ENCODE assay signal across 8 mouse cellular contexts in the genomic region with DNA sequence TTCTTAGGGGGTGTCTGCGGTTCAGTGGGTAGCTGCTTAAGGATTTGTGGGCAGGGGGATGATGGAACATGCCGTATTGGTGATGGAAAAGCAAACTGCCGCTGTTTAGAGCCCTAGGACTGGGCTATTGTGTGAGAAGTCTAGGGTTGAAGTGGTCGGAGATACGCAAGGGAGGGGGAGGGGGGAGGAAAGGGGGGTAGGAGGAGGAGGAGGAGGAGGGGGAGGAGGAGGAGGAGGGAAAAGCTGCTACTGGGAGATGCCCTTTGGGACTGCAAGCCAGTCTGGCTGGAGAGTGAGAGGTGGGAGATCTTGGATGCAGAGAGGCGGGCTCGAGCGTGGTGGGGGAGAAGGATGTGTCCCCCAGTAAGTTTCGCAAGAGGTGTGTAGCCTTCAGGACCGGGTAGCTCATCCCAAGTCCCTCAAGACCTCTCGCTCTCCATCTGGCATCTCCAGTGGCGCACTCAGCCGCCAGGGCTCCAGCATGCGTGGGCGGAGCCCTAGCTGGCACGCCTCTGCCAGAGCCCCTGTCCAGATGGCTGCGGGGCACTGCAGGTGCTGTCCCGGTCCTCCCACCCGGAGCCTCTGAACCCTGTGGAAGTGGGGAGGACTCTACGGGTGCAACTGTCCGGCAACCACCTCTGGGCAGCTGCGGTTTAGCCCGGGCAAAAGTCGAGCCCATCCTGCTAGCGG. TPM values are rescaled to one million over a fixed set of nuclear protein-coding genes. Genes with fewer than 3 reads are reported as not detected.
DNase-seq lines count a peak whose midpoint lies in the region; ATAC-seq lines count a peak whose summit lies in the region.

No protein-coding gene starts in this region.

- peak; percentile 10; the same call in 1 of the 2 replicates for ATAC-seq in cerebellum, adult (ENCODE audit: insufficient number of reproducible peaks, low FRiP score, low TSS enrichment)
- peak; percentile 67 for ATAC-seq in forebrain, embryonic 13.5 days
- ATAC-seq in erythroblast, adult 5-6 weeks (replicated peaks; ENCODE audit: low FRiP score, poor library complexity, severe bottlenecking), result no peak

- no peaks in the 10 kb centered on the region for H3K36me3 ChIP-seq in forebrain, embryonic 13.5 days (ENCODE audit: poor library complexity, severe bottlenecking)

- peak; percentile 53 for DNase-seq in ES-CJ7 (ENCODE audit: low read depth, low spot score)
- peak; percentile 58 for DNase-seq in heart, postnatal 4 days
- DNase-seq in layer of hippocampus, postnatal 36 days, result peak; percentile 34 to 53
- DNase-seq in lung, postnatal 14 days, result peak; percentile 32
- peak; percentile 75 to 82 for DNase-seq in right cerebral cortex, postnatal 10 days (ENCODE audit: low spot score in 2 of 2)

- peaks cover 55% of the 10 kb centered on the region for H3K4me1 ChIP-seq in forebrain, embryonic 13.5 days

- peaks cover 5% of the 10 kb centered on the region; the same call in 1 of the 2 replicates for H3K27me3 ChIP-seq in forebrain, embryonic 13.5 days

- 1% methylated on average over 25 of the region's 25 CpGs for WGBS in forebrain, embryonic 13.5 days

- H3K9ac ChIP-seq in forebrain, embryonic 13.5 days, result peak overlapping the region; percentile 82

- H3K27ac ChIP-seq in forebrain, embryonic 13.5 days, result peak overlapping the region; percentile 99

- H3K4me2 ChIP-seq in forebrain, embryonic 13.5 days, result peak overlapping the region; percentile 82

- no peaks in the 10 kb centered on the region for H3K9me3 ChIP-seq in forebrain, embryonic 13.5 days (replicated peaks)

- peak overlapping the region; percentile 61 for H3K4me3 ChIP-seq in forebrain, embryonic 13.5 days

RNA-seq across cellular contexts. Expression of gene Plekha6, which starts 18.2 kb away (rescaled TPM):
- 13.5 and 14.9 TPM in 2 replicates for polyA plus RNA-seq in forebrain, embryonic 13.5 days (2015; fragmentation: Nextera tagmentation; extraction: Ambion mirVana)
- total RNA-seq in heart, postnatal 4 days (2021), result 10 to 100 TPM; 42.1 to 45.9 TPM
- 10 to 100 TPM; 48.4 to 51.8 TPM for total RNA-seq in layer of hippocampus, postnatal 36 days (2021)
- total RNA-seq in erythroblast, adult 5-6 weeks (2015; ENCODE audit: low replicate concordance), result 0.63 TPM in 1 of 2 replicates, not detected in the other
- 0.68 and 0.98 TPM in 2 replicates for total RNA-seq in erythroblast, adult 5-6 weeks (2017; ENCODE audit: low replicate concordance)

RNA-seq across cellular contexts. Expression of gene Ppp1r15b, which starts 51.2 kb away (rescaled TPM):
- 34.8 and 38.6 TPM in 2 replicates for polyA plus RNA-seq in forebrain, embryonic 13.5 days (2015; fragmentation: Nextera tagmentation; extraction: Ambion mirVana)
- 10 to 100 TPM; 41.6 to 44.4 TPM for total RNA-seq in heart, postnatal 4 days (2021)
- total RNA-seq in layer of hippocampus, postnatal 36 days (2021), result 10 to 100 TPM; 42.5 to 44.2 TPM
- 37.1 and 44.3 TPM in 2 replicates for total RNA-seq in erythroblast, adult 5-6 weeks (2015; ENCODE audit: low replicate concordance)
- total RNA-seq in erythroblast, adult 5-6 weeks (2017; ENCODE audit: low replicate concordance), result 72.2 and 83.8 TPM in 2 replicates

Comparison
In these comparisons a context has a peak if more than half of its experiments do, and no peak if none do; other contexts are left out.
1. RNA of gene Plekha6, which starts 18.2 kb away (total RNA-seq): 48.4 to 51.8 TPM in layer of hippocampus, postnatal 36 days and 42.1 to 45.9 TPM in heart, postnatal 4 days; 0.63 to 0.98 TPM in erythroblast, adult 5-6 weeks; every median in the first group is over 10 times any median in the second.
2. Peak in every context shown above with its lines, with median percentiles within 50 percentile points of each other: DNase-seq.